Mouse (Mus musculus) G1E (cell line): ENCODE results near the gene Tnnc2. TPM values are rescaled to one million over a fixed set of nuclear protein-coding genes. Genes with fewer than 3 reads are reported as not detected.

Experiments
- ATAC-seq: 2 replicates; pipeline ENCODE4 v1.8.0; 2016; ENCODE audit warnings: mild to moderate bottlenecking; ENCODE audit not compliant: insufficient number of reproducible peaks, poor library complexity, low FRiP score, severe bottlenecking; ENCODE audit errors: extremely low read depth
- DNase-seq: peaks from one replicate; pipeline ENCODE4 v3.0.0; 2012; ENCODE audit warnings: low spot score
- H3K27me3 ChIP-seq: 2 replicates; pipeline ENCODE4 v1.6.1; 2012; ENCODE audit warnings: mild to moderate bottlenecking, low read length, inconsistent platforms; ENCODE audit not compliant: insufficient read depth
- H3K36me3 ChIP-seq: replicated peaks from 2 replicates; pipeline ENCODE3; 2012; ENCODE audit warnings: mild to moderate bottlenecking, inconsistent platforms
- H3K4me1 ChIP-seq: 2 replicates; pipeline ENCODE4 v1.6.1; 2012; ENCODE audit warnings: low read depth, low read length, inconsistent platforms, mixed read lengths; ENCODE audit not compliant: insufficient read depth
- H3K4me3 ChIP-seq: 2 replicates; pipeline ENCODE4 v1.5.1; 2012; ENCODE audit warnings: low read depth, mild to moderate bottlenecking, inconsistent platforms, low read length, moderate library complexity, mixed read lengths
- H3K9me3 ChIP-seq: replicated peaks from 2 replicates; pipeline ENCODE4 v1.6.1; 2012; ENCODE audit warnings: inconsistent platforms
- CTCF ChIP-seq: IDR thresholded peaks from 2 replicates; pipeline ENCODE4 v1.5.1; 2012; ENCODE audit warnings: low read depth, low read length, inconsistent platforms, mixed read lengths
- GATA1 ChIP-seq: IDR thresholded peaks from 2 replicates; pipeline ENCODE4 v1.6.1; 2012; ENCODE audit warnings: borderline replicate concordance, low read length, inconsistent platforms, mixed read lengths
- GATA2 ChIP-seq: IDR thresholded peaks from 2 replicates; pipeline ENCODE4 v1.6.1; 2012; ENCODE audit warnings: low read depth, low read length, inconsistent platforms, borderline replicate concordance
- POLR2AphosphoS5 ChIP-seq: IDR thresholded peaks from 2 replicates; pipeline ENCODE4 v1.6.1; 2012; ENCODE audit warnings: low read depth, low read length, inconsistent platforms; ENCODE audit not compliant: insufficient replicate concordance
- TAL1 ChIP-seq: conservative IDR thresholded peaks from 2 replicates; pipeline ENCODE4 v1.6.1; 2012; ENCODE audit warnings: low read depth, low read length, inconsistent platforms, mixed read lengths
- polyA plus RNA-seq: library from polyadenylated mRNA; stranded (reverse); fragments of >175 nt; gene quantifications from 2 replicates; pipeline ENCODE4 v1.2.3, GENCODE M21; 2012
- total RNA-seq, 2 experiments: library from RNA; stranded (forward) in 1 of 2; stranded (reverse) in 1 of 2; fragments of 200-1000 nt in 1 of 2; fragments of >200 nt in 1 of 2; fragmentation: Nextera tagmentation in 1 of 2; gene quantifications; 2 replicates each; pipeline ENCODE4 v1.2.3; 2014 to 2017

Gene Tnnc2
- total and polyA plus RNA-seq, 3 experiments: not detected

DNA sequence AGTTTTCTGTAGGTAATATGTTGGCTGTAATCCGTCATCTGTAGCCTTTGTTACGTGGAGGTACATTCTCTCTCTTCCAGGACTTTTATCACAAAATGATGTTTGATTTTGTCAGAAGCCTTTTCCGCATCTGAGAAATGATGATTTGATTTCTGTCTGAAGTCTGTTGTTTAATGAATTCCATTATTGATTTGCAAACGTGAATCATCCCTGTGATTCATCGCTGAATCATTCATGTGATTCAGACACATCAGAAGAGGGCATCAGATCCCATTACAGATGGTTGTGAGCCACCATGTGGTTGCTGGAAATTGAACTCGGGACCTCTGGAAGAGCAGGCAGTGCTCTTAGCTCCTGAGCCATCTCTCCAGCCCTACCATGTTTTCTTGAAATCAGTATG lies 30.8 kb downstream of the Tnnc2 start:
- Histone ChIP-seq H3K27me3 (no peaks in the 10 kb centered on the region), H3K9me3 (no peaks in the 10 kb centered on the region), H3K4me1 (peaks cover 28% of the 10 kb centered on the region), H3K4me3 (no peak overlapping the region), H3K36me3 (peaks cover 71% of the 10 kb centered on the region)
- DNase-seq (no peak), ATAC-seq (no peak)
- TF ChIP-seq CTCF (no peak), POLR2AphosphoS5 (no peak), TAL1 (no peak), GATA2 (no peak), GATA1 (no peak)

DNA sequence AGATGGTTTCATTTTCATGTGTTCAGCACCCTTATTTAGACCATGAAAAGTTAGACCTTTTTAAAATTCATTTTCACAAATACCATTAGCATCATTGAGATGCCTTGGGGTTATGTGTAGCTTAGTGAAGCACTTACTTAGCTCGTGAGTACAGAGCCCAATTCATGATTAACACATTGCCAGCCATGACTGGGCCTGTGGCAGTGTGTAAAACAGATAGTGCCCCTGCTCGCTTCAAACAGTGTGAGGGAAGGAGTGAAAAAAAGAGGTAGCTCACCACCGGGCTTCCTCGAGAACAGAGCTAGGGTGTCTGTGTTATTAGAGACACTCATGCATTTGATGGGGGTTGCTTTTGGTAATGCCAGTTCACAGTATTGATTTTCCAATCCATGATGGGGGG lies 31.6 kb downstream of the Tnnc2 start:
- Histone ChIP-seq H3K36me3 (peaks cover 63% of the 10 kb centered on the region), H3K9me3 (no peaks in the 10 kb centered on the region), H3K27me3 (peaks cover 4% of the 10 kb centered on the region), H3K4me1 (peaks cover 28% of the 10 kb centered on the region), H3K4me3 (no peak overlapping the region)
- no peak for ATAC-seq
- DNase-seq: no peak
- no peak for TF ChIP-seq GATA2
- no peak for TF ChIP-seq CTCF
- no peak for TF ChIP-seq TAL1
- TF ChIP-seq POLR2AphosphoS5: no peak
- no peak for TF ChIP-seq GATA1

- Histone ChIP-seq H3K36me3 (peaks cover 48% of the 10 kb centered on the region), H3K4me1 (peaks cover 25% of the 10 kb centered on the region), H3K9me3 (no peaks in the 10 kb centered on the region), H3K4me3 (peak overlapping the region; percentile 82), H3K27me3 (peaks cover 12% of the 10 kb centered on the region)
- no peak for DNase-seq
- TF ChIP-seq CTCF (no peak), GATA2 (no peak), GATA1 (no peak), POLR2AphosphoS5 (no peak), TAL1 (no peak)
- no peak for ATAC-seq
Measured at GRCm38 (mm10) chr2:164746693-164747092, 33.1 kb downstream of the Tnnc2 start.

DNA sequence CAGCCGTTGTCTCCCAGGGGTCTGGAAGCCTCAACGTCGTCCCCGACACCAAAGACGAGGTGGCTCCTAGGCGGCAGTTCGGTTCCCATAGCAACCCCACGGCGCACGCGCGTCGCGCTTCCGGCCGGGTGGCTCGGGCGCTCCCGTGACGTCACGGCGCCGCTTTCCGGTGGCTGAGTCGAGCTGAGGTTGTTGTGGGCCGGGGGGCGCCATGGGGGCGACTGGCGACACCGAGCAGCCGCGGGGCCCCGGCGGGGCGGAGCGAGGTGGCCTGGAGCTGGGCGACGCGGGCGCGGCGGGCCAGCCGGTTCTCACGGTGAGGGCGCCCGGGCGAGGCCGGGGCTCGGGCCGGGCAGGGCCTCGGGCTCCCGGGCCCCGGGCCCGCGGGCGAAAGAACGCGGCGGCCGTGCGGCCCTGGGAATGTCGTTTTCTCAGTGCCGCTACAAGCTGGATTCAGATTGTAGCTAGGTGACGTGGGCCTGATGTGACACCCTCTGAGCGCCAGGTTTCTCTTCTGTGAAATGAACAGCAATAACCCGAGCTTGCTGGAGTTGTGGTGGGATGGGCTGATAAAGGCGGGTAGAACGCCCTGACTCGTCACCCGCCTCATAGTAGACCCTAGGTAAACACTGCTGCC lies 33.8 kb downstream of the Tnnc2 start, which contains the start of the genes Wfdc3 and Dnttip1:
TSS of gene Wfdc3 (minus strand) at position 89 of the 637 bp plus-strand sequence.
TSS of gene Dnttip1 (plus strand) at position 141 of the 637 bp plus-strand sequence.
- peaks cover 25% of the 10 kb centered on the region for H3K4me1 ChIP-seq
- no peaks in the 10 kb centered on the region for H3K9me3 ChIP-seq
- DNase-seq (peak; percentile 96), ATAC-seq (peak; percentile 84)
- peaks cover 41% of the 10 kb centered on the region for H3K36me3 ChIP-seq
- TF ChIP-seq GATA2: no peak
- TF ChIP-seq POLR2AphosphoS5: no peak
- no peak for TF ChIP-seq CTCF
- no peak for TF ChIP-seq GATA1
- H3K27me3 ChIP-seq: peaks cover 15% of the 10 kb centered on the region
- H3K4me3 ChIP-seq: peak within 1 kb of the TSS; percentile 82

GRCm38 (mm10) chr2:164744987-164745386 lies 34.8 kb downstream of the Tnnc2 start:
- Histone ChIP-seq H3K4me3 (peak overlapping the region; percentile 82; the same call in 1 of the 2 replicates), H3K4me1 (peaks cover 25% of the 10 kb centered on the region), H3K27me3 (peaks cover 18% of the 10 kb centered on the region), H3K36me3 (peaks cover 31% of the 10 kb centered on the region), H3K9me3 (no peaks in the 10 kb centered on the region)
- no peak for DNase-seq
- ATAC-seq: no peak
- TF ChIP-seq POLR2AphosphoS5: no peak
- TF ChIP-seq CTCF: no peak
- no peak for TF ChIP-seq TAL1
- TF ChIP-seq GATA1: no peak
- TF ChIP-seq GATA2: no peak

DNA sequence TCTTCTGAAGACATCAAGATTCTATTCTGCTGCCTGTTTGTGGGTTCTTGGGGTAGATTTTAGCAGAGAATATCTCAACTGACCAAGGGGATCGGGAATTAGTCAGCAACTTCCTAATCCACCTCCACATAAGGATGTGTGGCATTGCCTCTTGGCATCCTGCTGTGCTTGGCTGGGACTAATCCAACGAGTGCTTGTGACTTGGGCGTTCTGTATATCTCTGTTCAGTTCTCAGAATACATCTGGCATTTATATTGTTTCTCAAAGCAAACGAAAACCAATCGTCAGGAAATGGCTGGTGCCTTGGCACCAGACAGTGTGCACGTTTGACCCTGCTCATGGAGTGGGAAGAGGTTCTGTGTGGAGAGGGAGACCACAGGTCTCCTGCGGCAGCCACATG lies 39.9 kb downstream of the Tnnc2 start:
- Histone ChIP-seq H3K36me3 (no peaks in the 10 kb centered on the region), H3K4me1 (peaks cover 1% of the 10 kb centered on the region), H3K4me3 (no peak overlapping the region), H3K27me3 (peaks cover 24% of the 10 kb centered on the region), H3K9me3 (no peaks in the 10 kb centered on the region)
- DNase-seq (no peak), ATAC-seq (no peak)
- no peak for TF ChIP-seq GATA1
